Mouse (Mus musculus) liver, embryonic 15.5 days (tissue): Measurements from ENCODE around the gene Hist1h3b. TPM values are rescaled to one million over a fixed set of nuclear protein-coding genes. Genes with fewer than 3 reads are reported as not detected.

Source experiments
- ATAC-seq: fragments of 200-750 bp; cut with Nextera tagmentation; 2 replicates; pipeline ENCODE4 v1.8.0; 2017; ENCODE audit warnings: moderate number of reproducible peaks, mild to moderate bottlenecking, moderate library complexity; ENCODE audit not compliant: insufficient read depth
- H3K27ac ChIP-seq: fragments of 300-500 bp; sonication (generic); replicated peaks from 2 replicates; pipeline ENCODE4 v1.5.1; 2015; ENCODE audit warnings: mild to moderate bottlenecking, inconsistent platforms
- H3K27me3 ChIP-seq: fragments of 300-500 bp; sonication (generic); 2 replicates; pipeline ENCODE4 v1.6.1; 2015; ENCODE audit warnings: mild to moderate bottlenecking, inconsistent platforms
- H3K36me3 ChIP-seq: fragments of 300-500 bp; sonication (generic); replicated peaks from 2 replicates; pipeline ENCODE4 v1.6.1; 2015; ENCODE audit warnings: moderate library complexity, mild to moderate bottlenecking, inconsistent platforms
- H3K4me1 ChIP-seq: fragments of 300-500 bp; sonication (generic); replicated peaks from 2 replicates; pipeline ENCODE4 v1.6.1; 2015; ENCODE audit warnings: inconsistent platforms
- H3K4me2 ChIP-seq: fragments of 300-500 bp; sonication (generic); 2 replicates; pipeline ENCODE4 v1.6.1; 2015; ENCODE audit warnings: moderate library complexity, mild to moderate bottlenecking, inconsistent platforms
- H3K4me3 ChIP-seq: fragments of 300-500 bp; sonication (generic); replicated peaks from 2 replicates; pipeline ENCODE4 v1.5.1; 2015; ENCODE audit warnings: mild to moderate bottlenecking, inconsistent platforms
- H3K9ac ChIP-seq: fragments of 300-500 bp; sonication (generic); 2 replicates; pipeline ENCODE4 v1.6.1; 2015; ENCODE audit warnings: moderate library complexity, mild to moderate bottlenecking, inconsistent platforms
- H3K9me3 ChIP-seq: fragments of 300-500 bp; sonication (generic); replicated peaks from 2 replicates; pipeline ENCODE4 v1.6.1; 2016; ENCODE audit warnings: inconsistent platforms
- WGBS: fragments of 180-500 bp; shearing (Covaris S2); methylation state at CpG from one replicate; pipeline ENCODE4 v1.1.7; 2015; ENCODE audit warnings: mixed read lengths; ENCODE audit not compliant: insufficient replicate concordance; 5-methylcytosine and 5-hydroxymethylcytosine counted together
- polyA plus RNA-seq: library from polyadenylated mRNA; unstranded; fragments of >200 nt; fragmentation: Nextera tagmentation; extraction: Ambion mirVana; gene quantifications from 2 replicates; pipeline ENCODE4 v1.2.1, GENCODE M21; 2015

Hist1h3b gene
- polyA plus RNA-seq, 1 experiment from 2014 or later = 15.4 TPM

DNA sequence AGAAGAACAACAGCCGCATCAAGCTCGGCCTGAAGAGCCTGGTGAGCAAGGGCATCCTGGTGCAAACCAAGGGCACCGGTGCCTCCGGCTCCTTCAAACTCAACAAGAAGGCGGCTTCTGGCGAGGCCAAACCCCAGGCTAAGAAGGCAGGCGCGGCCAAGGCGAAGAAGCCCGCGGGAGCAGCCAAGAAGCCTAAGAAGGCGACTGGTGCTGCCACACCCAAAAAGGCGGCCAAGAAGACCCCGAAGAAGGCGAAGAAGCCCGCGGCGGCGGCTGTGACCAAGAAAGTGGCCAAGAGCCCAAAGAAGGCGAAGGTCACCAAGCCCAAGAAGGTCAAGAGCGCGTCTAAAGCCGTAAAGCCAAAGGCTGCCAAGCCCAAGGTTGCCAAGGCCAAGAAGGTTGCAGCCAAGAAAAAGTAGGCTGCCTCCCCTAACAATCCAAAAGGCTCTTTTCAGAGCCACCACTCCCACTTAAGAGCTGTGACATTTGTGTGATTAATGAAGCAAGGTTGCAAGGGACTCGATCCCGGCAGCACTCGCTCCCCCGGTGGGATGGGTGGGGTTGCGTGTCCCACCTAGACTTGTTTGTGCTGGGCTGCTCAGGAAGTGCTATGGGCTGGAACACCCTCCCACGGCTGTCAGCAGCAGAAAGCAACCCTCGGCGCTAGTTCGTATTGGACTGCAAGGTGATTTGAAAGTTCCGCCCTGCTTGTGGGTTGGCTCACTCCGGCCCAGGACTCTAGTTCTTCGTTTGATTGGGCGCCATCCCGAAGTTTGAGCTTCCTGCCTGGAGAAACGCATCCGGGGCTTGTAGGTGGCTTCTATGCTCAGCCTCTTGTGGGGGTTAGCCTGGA, 12.8 kb upstream of the Hist1h3b start:
- Histone ChIP-seq H3K4me3 (peak overlapping the region; percentile 60), H3K9ac (peak overlapping the region; percentile 87), H3K27me3 (no peaks in the 10 kb centered on the region), H3K27ac (peak overlapping the region; percentile 100), H3K36me3 (no peaks in the 10 kb centered on the region), H3K4me2 (peak overlapping the region; percentile 81), H3K4me1 (peaks cover 35% of the 10 kb centered on the region), H3K9me3 (no peaks in the 10 kb centered on the region)
- peak; percentile 81 for ATAC-seq
- under 1% methylated on average over 39 of the region's 39 CpGs for WGBS

DNA sequence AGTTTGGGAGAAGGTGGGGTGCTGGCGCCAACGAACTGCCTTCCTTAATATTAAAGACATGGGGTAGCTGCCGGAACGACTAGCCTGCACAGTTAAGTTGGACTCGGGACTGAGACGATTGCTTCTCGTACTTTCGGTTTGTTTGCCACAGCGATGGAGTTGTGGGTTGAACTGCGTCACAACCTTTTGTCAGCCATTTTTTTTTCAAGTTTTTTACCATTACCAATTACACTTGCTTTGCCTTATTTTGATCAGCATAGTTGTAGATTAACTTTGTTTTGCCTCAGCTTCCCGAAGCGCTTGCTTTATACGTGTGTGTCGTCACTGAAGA, 12.2 kb upstream of the Hist1h3b start:
- WGBS = under 1% methylated on average over 14 of the region's 14 CpGs
- Histone ChIP-seq H3K4me3 (peak overlapping the region; percentile 60), H3K9me3 (no peaks in the 10 kb centered on the region), H3K36me3 (no peaks in the 10 kb centered on the region), H3K27me3 (no peaks in the 10 kb centered on the region), H3K4me2 (peak overlapping the region; percentile 81), H3K27ac (peak overlapping the region; percentile 100), H3K4me1 (peaks cover 39% of the 10 kb centered on the region), H3K9ac (peak overlapping the region; percentile 87)
- no peak for ATAC-seq

DNA sequence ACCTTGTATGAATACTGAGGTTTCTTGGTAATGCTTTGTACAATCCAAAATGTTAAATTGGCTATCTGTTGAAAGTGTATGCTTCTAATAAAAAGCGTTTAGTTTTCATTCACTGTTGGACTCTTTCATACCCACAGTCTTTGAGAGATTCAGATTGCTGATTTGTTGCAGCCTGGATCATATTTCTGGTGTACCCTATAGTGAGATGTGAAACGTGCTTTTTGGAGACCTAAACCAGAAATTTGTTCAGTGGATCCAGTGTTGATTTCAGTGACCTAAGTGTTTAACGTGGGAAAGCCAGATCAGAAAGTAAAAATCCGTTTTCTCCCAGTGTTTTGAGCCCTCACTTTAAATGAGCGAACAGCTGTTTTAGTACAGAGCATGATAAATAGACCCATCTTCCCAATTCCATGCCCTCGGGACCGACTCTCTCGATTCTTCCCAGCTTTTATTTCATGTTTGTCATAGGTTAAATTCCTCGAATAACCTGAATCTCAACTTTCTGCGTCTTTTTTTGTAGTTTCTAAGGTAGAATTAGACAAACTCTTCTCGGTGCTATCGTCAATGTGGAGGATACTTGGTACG, 11.7 kb upstream of the Hist1h3b start:
- Histone ChIP-seq H3K9ac (peak overlapping the region; percentile 87), H3K9me3 (no peaks in the 10 kb centered on the region), H3K36me3 (no peaks in the 10 kb centered on the region), H3K4me1 (peaks cover 39% of the 10 kb centered on the region), H3K4me3 (peak overlapping the region; percentile 60), H3K27me3 (no peaks in the 10 kb centered on the region), H3K4me2 (peak overlapping the region; percentile 81), H3K27ac (peak overlapping the region; percentile 100)
- 16% methylated on average over 13 of the region's 13 CpGs for WGBS
- ATAC-seq = no peak

DNA sequence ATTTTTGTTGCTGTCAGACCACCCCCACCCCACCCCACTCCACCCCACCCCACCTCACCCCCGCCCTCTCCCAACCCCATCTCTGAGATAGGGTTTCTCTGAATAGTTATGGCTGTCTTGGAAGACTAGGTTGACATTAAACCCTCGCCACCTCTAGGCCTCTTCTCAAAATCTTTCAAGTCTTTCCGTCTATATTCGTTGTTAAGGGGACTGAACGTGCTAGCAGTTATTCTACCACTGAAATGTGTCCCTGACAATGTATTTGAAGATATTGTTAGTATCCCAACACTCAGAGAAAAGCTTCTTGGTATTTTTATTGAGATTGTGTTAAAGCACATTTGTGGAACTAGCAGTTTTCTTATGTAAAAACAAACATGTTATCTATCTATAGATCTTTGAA, 11.2 kb upstream of the Hist1h3b start:
- Histone ChIP-seq H3K4me2 (peak overlapping the region; percentile 81), H3K27me3 (no peaks in the 10 kb centered on the region), H3K36me3 (no peaks in the 10 kb centered on the region), H3K4me1 (peaks cover 39% of the 10 kb centered on the region), H3K27ac (peak overlapping the region; percentile 100), H3K9me3 (no peaks in the 10 kb centered on the region), H3K4me3 (peak overlapping the region; percentile 60), H3K9ac (peak overlapping the region; percentile 87)
- ATAC-seq = no peak
- WGBS = 25% methylated on average over 5 of the region's 5 CpGs

DNA sequence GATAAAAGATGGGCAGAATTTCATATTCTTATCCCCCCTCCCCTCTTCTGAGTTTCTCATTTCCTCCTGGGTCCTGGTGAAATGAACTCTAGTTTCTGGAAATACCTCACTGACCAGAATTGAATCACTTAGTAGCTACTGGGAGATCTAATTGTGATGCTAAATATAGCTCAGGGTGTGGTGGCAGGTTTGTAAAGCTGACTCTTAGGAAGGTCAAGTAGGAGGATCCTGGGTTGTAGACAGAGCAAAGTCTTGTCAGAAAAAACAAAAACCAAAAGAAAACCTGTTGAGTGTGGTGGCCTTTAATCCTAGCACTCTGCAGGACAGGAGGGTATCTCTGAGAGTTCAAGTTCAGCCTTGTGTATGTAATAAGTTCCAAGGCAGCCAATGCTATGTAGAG, 10.1 kb upstream of the Hist1h3b start:
- Histone ChIP-seq H3K36me3 (no peaks in the 10 kb centered on the region), H3K27ac (peak overlapping the region; percentile 85), H3K9ac (peak overlapping the region; percentile 19), H3K9me3 (no peaks in the 10 kb centered on the region), H3K4me3 (peak overlapping the region; percentile 13), H3K27me3 (no peaks in the 10 kb centered on the region), H3K4me2 (peak overlapping the region; percentile 52), H3K4me1 (peaks cover 39% of the 10 kb centered on the region)
- no peak for ATAC-seq

DNA sequence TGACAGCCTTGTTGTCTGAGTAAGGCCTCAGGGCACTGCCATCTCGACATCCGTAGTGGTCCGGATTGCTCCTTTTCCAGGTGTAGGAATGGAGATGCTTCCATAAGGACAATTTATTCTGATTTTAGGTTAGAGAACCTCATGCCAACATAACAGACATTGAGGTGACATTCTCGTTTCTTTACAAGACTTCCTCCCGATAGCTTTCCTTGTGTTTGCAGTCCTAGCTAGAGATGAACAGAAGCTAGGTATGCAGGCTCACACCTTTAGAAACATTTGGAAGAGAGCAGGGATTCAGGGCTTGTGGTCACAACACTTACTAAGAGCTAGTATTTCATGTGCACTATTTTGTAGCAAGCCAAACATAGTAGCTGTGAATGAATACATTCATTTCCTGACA, 8.9 kb upstream of the Hist1h3b start:
- Histone ChIP-seq H3K9ac (peak overlapping the region; percentile 38), H3K4me3 (peak overlapping the region; percentile 23), H3K27ac (peak overlapping the region; percentile 83), H3K36me3 (no peaks in the 10 kb centered on the region), H3K9me3 (no peaks in the 10 kb centered on the region), H3K4me1 (peaks cover 39% of the 10 kb centered on the region), H3K27me3 (no peaks in the 10 kb centered on the region), H3K4me2 (peak overlapping the region; percentile 48)
- ATAC-seq = no peak
- WGBS = 87% methylated on average over 5 of the region's 5 CpGs

DNA sequence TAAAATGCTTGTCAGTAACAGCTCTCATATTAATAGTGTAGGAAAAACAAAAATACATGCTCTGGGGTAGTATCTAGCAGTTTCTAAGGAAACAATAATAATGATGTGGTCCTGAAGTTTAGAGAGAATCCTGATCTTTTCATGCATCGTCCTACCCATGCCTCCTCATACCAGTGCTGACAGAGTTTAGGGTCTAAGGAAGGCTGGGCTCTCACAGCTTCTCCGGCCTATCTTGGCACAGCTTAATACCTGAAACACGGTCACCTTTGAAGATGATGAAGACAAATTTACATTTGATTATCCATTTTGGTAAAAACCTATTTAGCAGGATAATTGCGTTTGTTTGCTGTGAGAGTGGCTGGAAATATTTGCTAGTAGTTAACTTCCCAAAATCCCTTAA, 8.1 kb upstream of the Hist1h3b start:
- Histone ChIP-seq H3K27me3 (no peaks in the 10 kb centered on the region), H3K4me1 (peaks cover 44% of the 10 kb centered on the region), H3K4me2 (peak overlapping the region; percentile 66), H3K9me3 (no peaks in the 10 kb centered on the region), H3K27ac (peak overlapping the region; percentile 99), H3K9ac (peak overlapping the region; percentile 62), H3K4me3 (peak overlapping the region; percentile 62), H3K36me3 (no peaks in the 10 kb centered on the region)
- no peak for ATAC-seq
- WGBS = 52% methylated on average over 4 of the region's 4 CpGs

DNA sequence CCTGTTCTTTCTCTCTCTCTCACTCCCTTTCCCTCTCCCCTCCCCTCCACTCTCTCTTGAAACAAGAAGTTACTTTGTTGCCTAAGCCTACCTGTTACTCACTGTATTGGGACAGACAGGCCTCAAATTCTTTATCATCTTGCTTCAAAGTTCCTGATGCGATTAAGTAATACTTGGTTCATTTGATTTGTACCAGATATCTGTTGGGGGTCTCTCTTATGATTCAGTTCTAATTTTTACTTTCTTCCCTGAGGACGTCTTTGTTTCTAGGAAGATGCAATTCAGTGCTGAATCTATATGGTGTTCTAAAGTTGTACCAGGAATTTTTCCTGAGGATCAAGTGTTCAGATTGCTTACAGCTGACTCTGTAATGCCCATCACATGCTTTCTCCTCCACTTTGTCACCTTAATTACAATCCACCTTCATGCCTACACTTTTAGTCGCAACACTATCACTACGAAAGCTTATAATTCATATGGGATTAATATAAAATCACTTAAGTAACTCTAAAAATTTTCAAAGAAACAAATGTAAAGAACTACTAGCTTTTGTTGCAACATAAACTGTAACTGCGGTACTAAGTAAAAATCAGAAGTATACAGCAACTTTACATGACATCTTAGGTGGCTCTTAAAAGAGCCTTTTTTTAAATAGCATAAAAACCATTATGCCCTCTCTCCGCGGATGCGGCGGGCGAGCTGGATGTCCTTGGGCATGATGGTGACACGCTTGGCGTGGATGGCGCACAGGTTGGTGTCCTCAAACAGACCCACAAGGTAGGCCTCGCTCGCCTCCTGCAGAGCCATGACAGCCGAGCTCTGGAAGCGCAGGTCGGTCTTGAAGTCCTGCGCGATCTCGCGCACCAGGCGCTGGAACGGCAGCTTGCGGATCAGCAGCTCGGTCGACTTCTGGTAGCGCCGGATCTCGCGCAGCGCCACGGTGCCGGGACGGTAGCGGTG, 7.4 kb upstream of the Hist1h3b start:
- Histone ChIP-seq H3K27ac (peak overlapping the region; percentile 99), H3K27me3 (no peaks in the 10 kb centered on the region), H3K4me3 (peak overlapping the region; percentile 62), H3K4me2 (peak overlapping the region; percentile 66), H3K36me3 (no peaks in the 10 kb centered on the region), H3K9me3 (no peaks in the 10 kb centered on the region), H3K9ac (peak overlapping the region; percentile 62), H3K4me1 (peaks cover 45% of the 10 kb centered on the region)
- ATAC-seq = no peak
- WGBS = under 1% methylated on average over 19 of the region's 36 CpGs

DNA sequence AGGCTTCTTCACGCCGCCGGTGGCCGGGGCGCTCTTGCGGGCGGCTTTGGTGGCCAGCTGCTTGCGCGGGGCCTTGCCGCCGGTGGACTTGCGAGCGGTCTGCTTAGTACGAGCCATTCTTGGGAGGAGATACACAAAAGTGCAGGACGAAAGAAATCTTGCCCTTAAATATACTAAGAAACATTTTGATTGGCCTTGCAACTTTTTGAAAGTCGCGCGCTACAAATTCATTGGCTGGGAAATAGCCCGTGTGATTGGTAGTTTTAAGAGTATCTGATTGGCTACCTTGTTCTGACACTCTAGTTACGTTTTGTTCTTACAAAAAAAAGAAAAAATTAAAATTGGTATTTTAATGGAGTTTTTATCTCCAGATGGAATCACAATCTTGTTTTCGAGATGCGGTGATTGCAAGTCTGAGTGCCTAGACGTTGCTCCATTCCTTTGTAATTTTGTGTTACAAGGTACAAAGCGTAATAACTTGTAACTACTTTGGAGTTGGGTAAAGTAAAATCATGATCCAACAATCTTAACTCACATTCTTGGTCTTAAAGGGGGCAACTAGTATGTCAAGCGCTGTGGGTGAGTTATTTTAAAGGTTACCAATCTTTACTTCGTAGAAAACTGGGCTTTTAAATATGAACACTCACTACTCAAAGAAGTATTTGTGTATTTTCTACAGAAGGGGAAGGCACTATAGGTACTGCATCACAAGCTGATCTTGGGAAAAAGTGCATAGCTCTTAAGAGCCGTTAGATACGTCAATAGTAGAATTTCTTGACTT, 6.5 kb upstream of the Hist1h3b start, which contains the start of gene Hist1h3c:
Gene Hist1h3c, minus strand, starts transcription at position 222 of the 781 bp plus-strand sequence.
- under 1% methylated on average over 28 of the region's 28 CpGs for WGBS
- Histone ChIP-seq H3K9me3 (no peaks in the 10 kb centered on the region), H3K4me2 (peak within 1 kb of the TSS; percentile 66), H3K4me1 (peaks cover 48% of the 10 kb centered on the region), H3K4me3 (peak within 1 kb of the TSS; percentile 62), H3K27ac (peak within 1 kb of the TSS; percentile 99), H3K27me3 (no peaks in the 10 kb centered on the region), H3K36me3 (no peaks in the 10 kb centered on the region), H3K9ac (peak within 1 kb of the TSS; percentile 81)
- ATAC-seq = peak; percentile 53
